Mouse (Mus musculus) limb, embryonic 11.5 days (tissue): ENCODE measurements around the gene Ulk4. TPM values are rescaled to one million over a fixed set of nuclear protein-coding genes. Genes with fewer than 3 reads are reported as not detected.

Source experiments
- ATAC-seq: fragments of 200-750 bp; cut with Nextera tagmentation; 2 replicates; pipeline ENCODE4 v1.8.0; 2017; ENCODE audit warnings: low read depth; ENCODE audit not compliant: insufficient number of reproducible peaks, low FRiP score, low TSS enrichment
- DNase-seq: peaks from one replicate; pipeline ENCODE4 v3.0.0-alpha.2; 2015; ENCODE audit warnings: low spot score
- H3K27ac ChIP-seq: fragments of 300-500 bp; sonication (generic); replicated peaks from 2 replicates; pipeline ENCODE4 v1.5.1; 2014; ENCODE audit warnings: low read depth, mild to moderate bottlenecking, low read length
- H3K27me3 ChIP-seq: fragments of 300-500 bp; sonication (generic); 2 replicates; pipeline ENCODE4 v1.6.1; 2014; ENCODE audit warnings: mild to moderate bottlenecking, low read length, mixed read lengths; ENCODE audit not compliant: control insufficient read depth, insufficient read depth
- H3K36me3 ChIP-seq: fragments of 300-500 bp; sonication (generic); 2 replicates; pipeline ENCODE4 v1.6.1; 2014; ENCODE audit warnings: mild to moderate bottlenecking, low read length, moderate library complexity, mixed read lengths; ENCODE audit not compliant: control insufficient read depth, insufficient read depth
- H3K4me1 ChIP-seq: fragments of 300-500 bp; sonication (generic); 2 replicates; pipeline ENCODE4 v1.6.1; 2014; ENCODE audit warnings: low read length, mixed read lengths; ENCODE audit not compliant: control insufficient read depth, insufficient read depth
- H3K4me2 ChIP-seq: fragments of 300-500 bp; sonication (generic); 2 replicates; pipeline ENCODE4 v1.6.1; 2014; ENCODE audit warnings: low read depth, mild to moderate bottlenecking, moderate library complexity; ENCODE audit not compliant: severe bottlenecking
- H3K4me3 ChIP-seq: fragments of 300-500 bp; sonication (generic); 2 replicates; pipeline ENCODE4 v1.5.1; 2014; ENCODE audit warnings: low read depth, low read length
- H3K9ac ChIP-seq: fragments of 300-500 bp; sonication (generic); 2 replicates; pipeline ENCODE4 v1.6.1; 2014; ENCODE audit warnings: mild to moderate bottlenecking, low read length
- H3K9me3 ChIP-seq: fragments of 300-500 bp; sonication (generic); 2 replicates; pipeline ENCODE4 v1.6.1; 2016; ENCODE audit warnings: low read length; ENCODE audit not compliant: control insufficient read depth
- WGBS: fragments of 180-500 bp; shearing (Covaris S2); extraction: QIAGEN DNeasy Blood & Tissue Kit; methylation state at CpG from one replicate; pipeline ENCODE4 v1.1.7; 2014; 5-methylcytosine and 5-hydroxymethylcytosine counted together
- polyA plus RNA-seq: library from polyadenylated mRNA; unstranded; fragments of >200 nt; fragmentation: Nextera tagmentation; extraction: Ambion mirVana; gene quantifications from 2 replicates; pipeline ENCODE4 v1.2.1, GENCODE M21; 2014

Gene Ulk4
- polyA plus RNA-seq, 1 experiment from 2014 or later: 147 TPM

DNA sequence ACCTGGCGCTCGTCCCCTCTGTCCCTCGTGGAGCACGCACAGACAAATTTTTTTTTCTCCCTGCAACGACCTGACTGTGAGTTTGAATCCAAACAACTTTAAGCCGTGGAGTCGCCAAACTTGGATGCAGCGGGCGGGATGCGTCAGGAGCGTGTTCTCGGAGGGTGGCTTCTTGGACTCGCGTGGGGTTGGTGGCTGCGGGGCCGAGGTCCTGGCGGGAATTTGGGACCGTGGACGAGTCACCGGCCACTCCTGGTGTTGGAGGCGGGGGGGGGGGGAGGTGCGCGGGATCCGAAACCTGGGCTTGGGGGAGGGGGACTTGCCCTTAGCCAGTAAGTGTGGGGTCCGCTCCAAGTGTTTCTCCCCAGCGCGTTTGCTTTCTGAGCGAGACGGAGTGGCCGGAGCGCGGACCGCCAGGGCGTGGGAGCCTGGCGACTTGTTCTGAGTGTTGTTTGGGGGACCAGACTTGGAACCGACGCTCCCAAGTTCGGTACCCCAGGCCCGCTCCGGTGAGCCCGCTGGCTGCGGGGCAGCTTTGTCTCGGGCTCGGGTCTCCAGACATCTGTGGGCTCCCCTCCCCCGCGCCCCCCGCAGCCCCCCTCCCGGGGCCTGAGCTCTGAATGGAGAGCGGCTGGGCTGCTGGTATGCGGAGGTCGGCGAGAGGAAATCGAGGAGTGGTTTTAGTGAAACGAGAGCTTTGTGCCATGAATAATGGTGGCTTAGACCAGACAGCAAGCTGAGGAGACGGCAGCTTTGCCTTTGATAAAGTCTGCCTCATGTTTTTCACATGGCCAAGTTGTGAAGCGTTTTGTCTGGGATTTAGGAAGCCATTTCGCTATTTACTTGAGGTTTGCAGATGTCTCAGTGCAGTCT lies 342.9 kb downstream of the Ulk4 start:
- peak; percentile 69 for ATAC-seq
- H3K4me2 ChIP-seq: peak overlapping the region; percentile 79
- H3K36me3 ChIP-seq: no peaks in the 10 kb centered on the region
- under 1% methylated on average over 56 of the region's 57 CpGs for WGBS
- H3K27ac ChIP-seq: peak overlapping the region; percentile 90
- H3K9ac ChIP-seq: peak overlapping the region; percentile 97
- H3K9me3 ChIP-seq: no peaks in the 10 kb centered on the region
- peaks cover 12% of the 10 kb centered on the region for H3K4me1 ChIP-seq
- peak overlapping the region; percentile 94 for H3K4me3 ChIP-seq
- no peaks in the 10 kb centered on the region for H3K27me3 ChIP-seq
- peak; percentile 82 for DNase-seq

DNA sequence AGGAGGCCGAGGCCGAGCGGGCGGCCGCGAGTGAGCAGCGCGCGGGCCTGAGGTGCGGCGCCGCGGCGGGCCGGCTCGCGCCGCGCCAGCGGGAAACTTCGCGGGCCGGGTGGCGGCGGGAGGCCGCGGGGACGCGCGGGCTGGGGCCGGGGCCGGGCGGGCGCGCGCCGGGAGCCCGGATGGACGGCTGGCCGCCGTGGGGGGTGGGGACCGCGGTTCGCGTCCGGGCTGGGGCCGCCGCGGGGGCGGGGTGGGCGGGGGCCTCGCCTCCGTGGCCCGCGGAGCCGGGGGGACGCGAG lies 343.5 kb downstream of the Ulk4 start:
- no peaks in the 10 kb centered on the region for H3K9me3 ChIP-seq
- H3K4me1 ChIP-seq: peaks cover 12% of the 10 kb centered on the region
- H3K9ac ChIP-seq: peak overlapping the region; percentile 97
- peak overlapping the region; percentile 90 for H3K27ac ChIP-seq
- H3K27me3 ChIP-seq: no peaks in the 10 kb centered on the region
- ATAC-seq (peak; percentile 28; the same call in 1 of the 2 replicates), DNase-seq (no peak)
- no peaks in the 10 kb centered on the region for H3K36me3 ChIP-seq
- peak overlapping the region; percentile 94 for H3K4me3 ChIP-seq
- 3% methylated on average over 43 of the region's 58 CpGs for WGBS
- H3K4me2 ChIP-seq: peak overlapping the region; percentile 79; the same call in 1 of the 2 replicates

- Histone ChIP-seq H3K27ac (peak overlapping the region; percentile 90), H3K4me3 (peak overlapping the region; percentile 94), H3K4me1 (peaks cover 10% of the 10 kb centered on the region), H3K36me3 (no peaks in the 10 kb centered on the region), H3K9ac (peak overlapping the region; percentile 97), H3K9me3 (no peaks in the 10 kb centered on the region), H3K4me2 (peak overlapping the region; percentile 30; the same call in 1 of the 2 replicates), H3K27me3 (no peaks in the 10 kb centered on the region)
- DNase-seq (peak; percentile 97), ATAC-seq (peak; percentile 75)
- WGBS: 8% methylated on average over 53 of the region's 78 CpGs
Observed at GRCm38 (mm10) chr9:120932797-120933586, 344.0 kb downstream of the Ulk4 start.

- no peaks in the 10 kb centered on the region for H3K27me3 ChIP-seq
- 75% methylated on average over 6 of the region's 6 CpGs for WGBS
- H3K27ac ChIP-seq: no peak overlapping the region
- no peak overlapping the region for H3K9ac ChIP-seq
- no peaks in the 10 kb centered on the region for H3K36me3 ChIP-seq
- ATAC-seq (no peak), DNase-seq (no peak)
- no peak overlapping the region for H3K4me3 ChIP-seq
- H3K9me3 ChIP-seq: no peaks in the 10 kb centered on the region
- H3K4me1 ChIP-seq: peaks cover 10% of the 10 kb centered on the region
- no peak overlapping the region for H3K4me2 ChIP-seq
Observed at GRCm38 (mm10) chr9:120932371-120932770, 344.6 kb downstream of the Ulk4 start.

DNA sequence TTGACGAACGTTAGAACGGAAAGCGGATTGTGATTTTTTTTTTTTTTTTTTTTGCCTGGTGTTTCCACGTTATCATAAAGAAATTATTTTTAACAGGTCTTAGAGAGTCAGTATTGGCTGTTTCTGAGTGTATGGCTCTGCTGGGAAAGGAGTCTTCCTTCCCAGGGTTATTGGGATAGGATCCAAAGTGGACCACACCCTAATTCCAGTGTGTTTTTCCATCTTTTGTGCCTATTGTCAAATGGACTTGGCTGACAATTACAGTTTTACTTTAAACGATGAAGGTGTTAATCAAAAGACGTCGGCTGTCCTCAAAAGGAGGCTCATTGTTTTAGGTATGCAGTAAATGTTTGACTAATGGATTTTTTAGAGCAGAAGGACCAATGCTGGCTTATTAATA lies 346.2 kb downstream of the Ulk4 start:
- Histone ChIP-seq H3K9ac (no peak overlapping the region), H3K27me3 (no peaks in the 10 kb centered on the region), H3K36me3 (no peaks in the 10 kb centered on the region), H3K4me2 (no peak overlapping the region), H3K27ac (no peak overlapping the region), H3K9me3 (no peaks in the 10 kb centered on the region), H3K4me3 (no peak overlapping the region), H3K4me1 (peaks cover 6% of the 10 kb centered on the region; the same call in 1 of the 2 replicates)
- DNase-seq: no peak
- 92% methylated on average over 8 of the region's 8 CpGs for WGBS
- ATAC-seq: no peak

- Histone ChIP-seq H3K4me3 (no peak overlapping the region), H3K27me3 (no peaks in the 10 kb centered on the region)
- no peak for ATAC-seq
Observed at GRCm38 (mm10) chr9:120930021-120930420, 347.0 kb downstream of the Ulk4 start.

GRCm38 (mm10) chr9:120929081-120929480 lies 347.9 kb downstream of the Ulk4 start, which contains the start of gene Ctnnb1:
TSS of gene Ctnnb1 (plus strand) at chr9:120929216.
- H3K4me1 ChIP-seq: 0 out of 2 replicates have a peak, but pooled peaks cover 6% of the 10 kb centered on the region
- H3K9ac ChIP-seq: no peak within 1 kb of the TSS
- ATAC-seq: no peak
- no peak for DNase-seq
- 88% methylated on average over 11 of the region's 11 CpGs for WGBS
- H3K27me3 ChIP-seq: no peaks in the 10 kb centered on the region
- H3K4me3 ChIP-seq: no peak within 1 kb of the TSS
- no peaks in the 10 kb centered on the region for H3K36me3 ChIP-seq
- no peaks in the 10 kb centered on the region for H3K9me3 ChIP-seq
- H3K4me2 ChIP-seq: no peak within 1 kb of the TSS
- no peak within 1 kb of the TSS for H3K27ac ChIP-seq

More at GRCm38 (mm10) chr9:120930021-120930420, 347.0 kb downstream of the Ulk4 start:
- Histone ChIP-seq H3K9me3 (no peaks in the 10 kb centered on the region), H3K4me2 (no peak overlapping the region), H3K36me3 (no peaks in the 10 kb centered on the region), H3K9ac (no peak overlapping the region), H3K27ac (no peak overlapping the region), H3K4me1 (0 out of 2 replicates have a peak, but pooled peaks cover 6% of the 10 kb centered on the region)
- 94% methylated on average over 12 of the region's 12 CpGs for WGBS
- DNase-seq: no peak

DNA sequence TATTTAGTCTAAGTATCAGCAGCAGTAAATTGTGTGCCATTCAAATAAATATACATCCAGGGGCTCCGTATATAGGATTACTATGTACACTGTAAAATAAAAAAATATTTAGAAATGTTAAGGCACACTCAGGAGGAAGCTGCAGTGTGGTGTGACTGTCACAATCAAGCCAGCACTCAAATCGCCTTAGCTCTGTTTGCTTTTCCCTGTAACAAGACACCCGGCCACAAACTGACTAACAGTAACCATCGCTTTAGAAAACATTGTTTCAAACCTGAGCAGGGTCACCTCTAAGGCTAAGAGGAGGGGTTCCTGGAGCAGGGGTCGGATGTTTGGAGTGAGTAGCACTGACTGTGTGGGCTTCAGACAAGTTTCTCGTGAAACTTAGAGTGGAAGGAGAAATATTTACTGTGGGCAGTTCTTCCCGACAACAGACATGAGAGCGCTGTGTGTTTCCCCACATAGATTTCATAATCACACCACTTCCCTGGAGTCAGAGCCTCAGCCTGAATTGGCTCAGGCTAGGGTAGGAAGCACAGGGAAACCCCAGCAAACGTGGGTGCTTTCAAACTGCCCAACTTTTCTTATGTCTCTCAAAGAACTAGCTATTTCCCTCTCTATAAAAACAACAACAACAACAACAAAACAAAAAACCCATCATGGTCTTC lies 349.9 kb downstream of the Ulk4 start:
- DNase-seq (no peak), ATAC-seq (no peak)
- H3K9me3 ChIP-seq: no peaks in the 10 kb centered on the region
- H3K27me3 ChIP-seq: no peaks in the 10 kb centered on the region
- no peaks in the 10 kb centered on the region for H3K36me3 ChIP-seq
- H3K9ac ChIP-seq: no peak overlapping the region
- no peak overlapping the region for H3K4me3 ChIP-seq
- 0 out of 2 replicates have a peak, but pooled peaks cover 4% of the 10 kb centered on the region for H3K4me1 ChIP-seq
- WGBS: 26% methylated on average over 9 of the region's 9 CpGs
- no peak overlapping the region for H3K4me2 ChIP-seq
- no peak overlapping the region for H3K27ac ChIP-seq
